Mouse (Mus musculus) embryonic facial prominence, embryonic 11.5 days (tissue): ENCODE results near the gene Cyp17a1. TPM values are rescaled to one million over a fixed set of nuclear protein-coding genes. Genes with fewer than 3 reads are reported as not detected.
A peak's percentile ranks its signal among the peaks of the same experiment; 100 is the strongest.

Experiments used
- ATAC-seq: fragments of 200-750 bp; cut with Nextera tagmentation; replicated peaks from 2 replicates; pipeline ENCODE4 v1.8.0; 2017; ENCODE audit warnings: low read depth; ENCODE audit not compliant: insufficient number of reproducible peaks, low FRiP score, low TSS enrichment
- DNase-seq: peaks from one replicate; pipeline ENCODE4 v3.0.0-alpha.2; 2015; ENCODE audit warnings: low spot score
- H3K27ac ChIP-seq: fragments of 300-500 bp; sonication (generic); replicated peaks from 2 replicates; pipeline ENCODE4 v1.5.1; 2014; ENCODE audit warnings: mild to moderate bottlenecking, low read depth, low read length, control low read depth
- H3K27me3 ChIP-seq: fragments of 300-500 bp; sonication (generic); 2 replicates; pipeline ENCODE4 v1.6.1; 2014; ENCODE audit warnings: mild to moderate bottlenecking, low read length, moderate library complexity, mixed read lengths; ENCODE audit not compliant: control insufficient read depth, insufficient read depth
- H3K36me3 ChIP-seq: fragments of 300-500 bp; sonication (generic); replicated peaks from 2 replicates; pipeline ENCODE4 v1.6.1; 2014; ENCODE audit warnings: low read depth, mild to moderate bottlenecking, low read length, moderate library complexity, mixed read lengths; ENCODE audit not compliant: control insufficient read depth, insufficient read depth
- H3K4me1 ChIP-seq: fragments of 300-500 bp; sonication (generic); 2 replicates; pipeline ENCODE4 v1.6.1; 2014; ENCODE audit warnings: low read length, mixed read lengths; ENCODE audit not compliant: control insufficient read depth, insufficient read depth
- H3K4me2 ChIP-seq: fragments of 300-500 bp; sonication (generic); 2 replicates; pipeline ENCODE4 v1.6.1; 2014; ENCODE audit warnings: low read depth, mild to moderate bottlenecking, control low read depth, low read length, moderate library complexity
- H3K4me3 ChIP-seq: fragments of 300-500 bp; sonication (generic); 2 replicates; pipeline ENCODE4 v1.5.1; 2014; ENCODE audit warnings: low read depth, low read length, control low read depth
- H3K9ac ChIP-seq: fragments of 300-500 bp; sonication (generic); replicated peaks from 2 replicates; pipeline ENCODE4 v1.6.1; 2014; ENCODE audit warnings: mild to moderate bottlenecking, control low read depth, low read length
- H3K9me3 ChIP-seq: fragments of 300-500 bp; sonication (generic); replicated peaks from 2 replicates; pipeline ENCODE4 v1.6.1; 2016; ENCODE audit warnings: mild to moderate bottlenecking, low read length, inconsistent platforms, mixed read lengths; ENCODE audit not compliant: control insufficient read depth
- WGBS: fragments of 180-500 bp; shearing (Covaris S2); extraction: QIAGEN DNeasy Blood & Tissue Kit; methylation state at CpG from one replicate; pipeline ENCODE4 v1.1.7; 2014; 5-methylcytosine and 5-hydroxymethylcytosine counted together
- polyA plus RNA-seq: library from polyadenylated mRNA; unstranded; fragments of >200 nt; fragmentation: Nextera tagmentation; extraction: Ambion mirVana; gene quantifications from 2 replicates; pipeline ENCODE4 v1.2.1, GENCODE M21; 2014

Cyp17a1 gene
- polyA plus RNA-seq, 1 experiment from 2014 or later, result not detected

DNA sequence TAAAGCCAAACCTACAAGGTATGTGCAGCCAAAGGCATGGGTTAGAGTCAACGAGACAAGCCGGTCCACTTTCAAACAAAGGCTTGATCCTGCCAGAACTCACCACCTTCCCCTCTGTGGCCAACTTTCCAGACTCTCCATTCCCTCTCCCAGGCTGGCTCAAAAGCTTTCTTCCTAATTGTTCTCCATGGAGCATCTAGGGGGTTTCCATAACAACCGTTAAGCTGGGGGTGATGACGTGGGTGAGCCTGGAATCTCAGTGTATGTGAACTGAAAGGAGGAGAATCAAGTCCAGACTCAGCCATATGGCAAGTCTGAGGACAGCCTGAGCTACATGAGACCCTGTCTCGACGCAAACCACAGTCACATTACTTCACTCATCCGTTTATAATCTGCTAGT is 7.5 kb downstream of the Cyp17a1 start:
- ATAC-seq (no peak), DNase-seq (peak; percentile 53)
- H3K9me3 ChIP-seq, result no peaks in the 10 kb centered on the region
- no peak overlapping the region for H3K4me2 ChIP-seq
- H3K36me3 ChIP-seq, result no peaks in the 10 kb centered on the region
- H3K4me3 ChIP-seq, result no peak overlapping the region
- no peak overlapping the region for H3K27ac ChIP-seq
- H3K27me3 ChIP-seq, result no peaks in the 10 kb centered on the region
- no peaks in the 10 kb centered on the region for H3K4me1 ChIP-seq
- 61% methylated on average over 7 of the region's 7 CpGs for WGBS
- no peak overlapping the region for H3K9ac ChIP-seq

GRCm38 (mm10) chr19:46662784-46663183 is 10.2 kb downstream of the Cyp17a1 start:
- Histone ChIP-seq H3K9me3 (no peaks in the 10 kb centered on the region), H3K27me3 (no peaks in the 10 kb centered on the region), H3K27ac (no peak overlapping the region), H3K9ac (no peak overlapping the region), H3K4me3 (no peak overlapping the region), H3K4me1 (no peaks in the 10 kb centered on the region), H3K36me3 (no peaks in the 10 kb centered on the region), H3K4me2 (no peak overlapping the region)
- ATAC-seq (no peak), DNase-seq (no peak)
- WGBS, result 74% methylated on average over 6 of the region's 6 CpGs

- Histone ChIP-seq H3K9ac (no peak overlapping the region), H3K27me3 (no peaks in the 10 kb centered on the region), H3K4me3 (no peak overlapping the region), H3K9me3 (no peaks in the 10 kb centered on the region), H3K4me1 (no peaks in the 10 kb centered on the region), H3K36me3 (no peaks in the 10 kb centered on the region), H3K27ac (no peak overlapping the region), H3K4me2 (no peak overlapping the region)
- WGBS, result 79% methylated on average over 8 of the region's 8 CpGs
- ATAC-seq (no peak), DNase-seq (no peak)
These were observed 10.8 kb downstream of the Cyp17a1 start for GRCm38 (mm10) chr19:46662214-46662613.

DNA sequence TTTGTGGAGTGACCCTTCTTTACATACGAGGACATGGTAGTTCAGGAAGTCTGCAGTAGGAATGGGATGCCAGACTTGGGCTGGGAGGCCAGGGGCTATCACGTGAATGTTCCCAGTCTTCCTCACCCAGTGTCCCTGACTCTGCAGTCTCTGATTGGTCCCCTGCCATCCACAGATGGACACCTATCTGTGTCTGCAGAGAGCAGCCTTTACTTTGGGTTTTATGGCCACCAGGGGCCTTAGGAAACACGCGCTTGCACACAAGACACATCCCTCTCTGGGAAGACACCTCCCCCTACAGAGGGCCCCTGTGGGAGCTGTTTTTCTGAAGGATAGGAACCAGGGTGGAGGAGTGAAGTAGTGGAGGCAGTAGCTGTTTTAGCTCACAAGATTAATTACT is 11.5 kb downstream of the Cyp17a1 start:
- Histone ChIP-seq H3K27me3 (no peaks in the 10 kb centered on the region), H3K4me1 (no peaks in the 10 kb centered on the region), H3K4me3 (no peak overlapping the region), H3K27ac (no peak overlapping the region), H3K36me3 (peaks cover 4% of the 10 kb centered on the region), H3K9ac (no peak overlapping the region), H3K9me3 (no peaks in the 10 kb centered on the region), H3K4me2 (no peak overlapping the region)
- no peak for ATAC-seq
- DNase-seq, result no peak
- 72% methylated on average over 4 of the region's 4 CpGs for WGBS

GRCm38 (mm10) chr19:46658851-46659250 is 14.1 kb downstream of the Cyp17a1 start:
- H3K9ac ChIP-seq, result no peak overlapping the region
- peaks cover 17% of the 10 kb centered on the region for H3K36me3 ChIP-seq
- no peak overlapping the region for H3K4me3 ChIP-seq
- ATAC-seq (no peak), DNase-seq (no peak)
- WGBS, result 80% methylated on average over 9 of the region's 9 CpGs
- H3K9me3 ChIP-seq, result no peaks in the 10 kb centered on the region
- H3K27me3 ChIP-seq, result no peaks in the 10 kb centered on the region
- H3K4me2 ChIP-seq, result no peak overlapping the region
- no peak overlapping the region for H3K27ac ChIP-seq
- no peaks in the 10 kb centered on the region for H3K4me1 ChIP-seq

DNA sequence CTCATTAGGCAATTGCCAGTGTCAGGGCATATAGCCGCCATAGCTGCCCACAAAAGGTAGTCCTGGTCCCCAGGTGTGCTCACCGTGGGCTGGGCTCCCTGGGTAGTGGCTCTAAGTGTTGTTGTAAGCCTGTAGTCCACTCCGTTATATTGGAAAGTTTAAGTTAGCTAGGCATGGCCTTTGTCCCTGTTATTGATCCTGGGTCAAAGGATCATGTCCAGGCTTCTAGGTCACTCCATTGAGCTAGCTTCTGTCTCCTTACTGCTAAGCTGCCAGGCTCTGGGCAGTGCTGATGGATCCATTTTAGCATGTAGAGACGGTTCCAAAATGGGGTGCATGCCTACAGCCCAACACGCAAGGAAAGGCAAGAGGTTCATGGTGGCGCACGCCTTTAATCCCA is 14.6 kb downstream of the Cyp17a1 start:
- Histone ChIP-seq H3K9ac (no peak overlapping the region), H3K27me3 (no peaks in the 10 kb centered on the region), H3K36me3 (peaks cover 21% of the 10 kb centered on the region), H3K27ac (no peak overlapping the region), H3K4me1 (no peaks in the 10 kb centered on the region), H3K9me3 (no peaks in the 10 kb centered on the region), H3K4me3 (no peak overlapping the region), H3K4me2 (no peak overlapping the region)
- ATAC-seq (no peak), DNase-seq (no peak)
- 93% methylated on average over 7 of the region's 7 CpGs for WGBS

DNA sequence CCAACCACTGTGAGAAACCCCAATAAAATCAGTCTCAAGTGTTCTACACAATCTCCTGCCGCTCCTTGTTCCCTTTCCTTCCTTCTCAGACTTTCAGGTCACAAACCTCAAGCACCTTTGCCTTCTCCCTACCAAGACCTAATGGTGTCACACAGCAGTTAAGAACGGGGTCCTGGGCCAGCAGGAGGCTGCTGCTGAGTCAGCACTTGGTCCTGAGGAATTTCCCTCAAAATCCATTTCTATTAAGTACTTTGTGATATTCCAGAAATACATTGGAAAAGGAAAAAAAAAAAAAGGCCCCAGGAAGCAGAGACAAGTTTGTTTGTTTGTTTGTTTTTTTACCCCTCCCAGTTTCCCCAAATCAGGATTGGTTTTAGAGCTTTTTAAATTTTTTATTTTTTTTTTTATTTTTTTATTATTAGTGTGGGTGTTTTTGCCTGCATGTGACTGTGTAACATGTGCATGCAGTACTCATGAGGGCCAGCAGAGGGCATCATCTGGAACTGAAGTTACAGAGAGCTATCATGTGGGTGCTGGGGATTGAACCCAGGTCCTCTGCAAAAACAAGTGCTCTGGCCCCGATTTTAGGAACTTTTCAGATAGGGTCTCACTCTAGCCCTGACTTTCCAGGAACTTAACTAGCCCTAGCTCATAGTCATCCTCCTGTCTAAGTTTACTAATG is 15.5 kb downstream of the Cyp17a1 start:
- no peak overlapping the region for H3K4me2 ChIP-seq
- H3K9ac ChIP-seq, result no peak overlapping the region
- DNase-seq (no peak), ATAC-seq (no peak)
- no peaks in the 10 kb centered on the region for H3K4me1 ChIP-seq
- peaks cover 21% of the 10 kb centered on the region for H3K36me3 ChIP-seq
- 89% methylated on average over 3 of the region's 3 CpGs for WGBS
- no peaks in the 10 kb centered on the region for H3K27me3 ChIP-seq
- H3K4me3 ChIP-seq, result no peak overlapping the region
- no peaks in the 10 kb centered on the region for H3K9me3 ChIP-seq
- no peak overlapping the region for H3K27ac ChIP-seq

DNA sequence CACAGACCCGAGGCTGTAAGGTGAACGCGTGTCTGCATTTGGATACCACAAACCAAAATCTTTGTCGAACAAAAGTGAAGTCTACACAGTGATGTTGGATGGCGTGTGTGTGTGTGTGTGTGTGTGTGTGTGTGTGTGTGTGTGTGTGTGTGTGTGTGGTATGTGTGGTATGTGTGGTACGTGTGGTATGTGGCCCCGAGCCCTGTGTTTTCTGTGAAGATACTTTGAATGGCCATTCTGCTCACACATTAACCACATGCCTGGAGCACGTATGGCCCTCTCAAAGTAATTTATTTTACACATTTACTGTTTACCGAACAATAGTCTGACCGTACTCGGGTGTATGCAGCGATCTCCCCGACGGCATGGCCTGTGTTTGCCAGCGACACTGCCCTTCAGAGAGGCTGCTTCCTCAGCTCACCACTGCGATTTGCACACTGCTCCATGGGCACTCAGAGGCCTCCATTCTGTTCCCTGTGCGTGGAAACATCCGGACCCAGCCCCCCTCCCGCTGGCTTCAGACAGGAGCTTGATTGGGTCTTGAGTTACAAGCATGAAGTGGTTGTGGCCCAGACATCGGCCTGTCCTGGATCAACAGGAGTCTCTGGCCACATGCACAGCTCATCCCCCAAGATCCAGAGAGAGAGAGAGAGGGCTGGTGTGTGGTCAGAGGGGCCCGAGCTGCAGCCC is 16.7 kb downstream of the Cyp17a1 start:
- Histone ChIP-seq H3K4me1 (no peaks in the 10 kb centered on the region), H3K27ac (no peak overlapping the region), H3K36me3 (peaks cover 21% of the 10 kb centered on the region), H3K4me3 (no peak overlapping the region), H3K9ac (no peak overlapping the region), H3K9me3 (no peaks in the 10 kb centered on the region), H3K27me3 (no peaks in the 10 kb centered on the region), H3K4me2 (no peak overlapping the region)
- DNase-seq (no peak), ATAC-seq (no peak)
- WGBS, result 93% methylated on average over 21 of the region's 21 CpGs
